Mouse (Mus musculus): ENCODE measurements around the gene Tnk1. TPM values are rescaled to one million over a fixed set of nuclear protein-coding genes. Genes with fewer than 3 reads are reported as not detected.
"Not testable (repeated sequence)": the region's sequence is repeated elsewhere in the genome, so short reads cannot be mapped to it uniquely, and the experiment has no call there.

The Tnk1 gene
- polyA plus RNA-seq, 1 experiment from 2014 or later = 0.31 TPM

DNA sequence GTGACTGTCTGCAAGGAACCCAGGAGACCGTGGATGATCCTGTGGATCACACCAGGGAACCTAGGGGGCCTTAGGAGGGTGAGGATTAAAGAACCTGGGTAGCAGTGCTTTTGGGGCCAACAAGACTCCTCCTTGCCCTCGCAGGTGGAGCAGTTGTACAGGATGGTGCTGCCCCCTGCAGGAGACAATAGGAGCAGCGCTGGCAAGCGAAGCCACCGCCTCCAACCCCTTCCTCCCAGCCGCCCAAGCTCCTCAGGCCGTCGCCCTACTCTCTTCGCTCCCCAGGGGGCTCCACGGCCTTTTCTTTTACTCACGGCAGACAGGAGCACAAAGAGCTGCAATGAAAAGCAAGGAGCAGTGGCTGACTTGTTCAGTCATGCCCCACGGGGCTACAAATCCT is 18.3 kb upstream of the Tnk1 start:
- no peaks in the 10 kb centered on the region for H3K36me3 ChIP-seq
- ATAC-seq = peak; percentile 44
- H3K4me1 ChIP-seq (replicated peaks) = peaks cover 34% of the 10 kb centered on the region
- 0 out of 2 replicates have a peak overlapping the region, but pooled peaks have one; percentile 10 for H3K9ac ChIP-seq (replicated peaks)
- H3K4me3 ChIP-seq (replicated peaks) = peak overlapping the region; percentile 17
- H3K4me2 ChIP-seq (replicated peaks) = peak overlapping the region; percentile 37
- H3K9me3 ChIP-seq = no peaks in the 10 kb centered on the region
- peaks cover 17% of the 10 kb centered on the region for H3K27me3 ChIP-seq
- WGBS = 1% methylated on average over 12 of the region's 12 CpGs
- peak overlapping the region; percentile 14; the same call in 1 of the 2 replicates for H3K27ac ChIP-seq

GRCm38 (mm10) chr11:69876186-69876585 is 17.7 kb upstream of the Tnk1 start:
- ATAC-seq = no peak
- Histone ChIP-seq H3K36me3 (no peaks in the 10 kb centered on the region), H3K4me2 (replicated peaks) (no peak overlapping the region), H3K27ac (no peak overlapping the region), H3K27me3 (peaks cover 11% of the 10 kb centered on the region), H3K9ac (replicated peaks) (no peak overlapping the region), H3K9me3 (no peaks in the 10 kb centered on the region), H3K4me1 (replicated peaks) (peaks cover 29% of the 10 kb centered on the region), H3K4me3 (replicated peaks) (no peak overlapping the region)
- WGBS = 79% methylated on average over 7 of the region's 7 CpGs

DNA sequence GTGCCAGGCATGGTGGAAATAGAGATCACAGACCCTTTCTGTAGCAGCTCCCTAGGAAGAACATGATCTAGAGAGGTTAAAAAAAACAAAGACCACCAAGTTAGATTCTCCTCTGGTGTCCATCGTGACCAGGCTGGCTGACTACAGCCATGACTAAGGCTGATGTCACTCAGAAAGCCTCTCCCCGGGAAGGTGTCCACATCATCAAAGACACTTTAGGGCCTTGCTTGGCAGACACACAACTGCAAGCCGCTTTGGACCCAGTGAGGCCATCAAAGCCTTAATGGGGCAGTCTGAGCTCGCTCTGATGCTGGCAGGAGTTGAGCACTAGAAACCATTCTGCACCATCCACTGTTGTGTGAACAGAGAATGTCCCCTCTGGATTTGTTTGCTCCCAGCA is 13.9 kb upstream of the Tnk1 start:
- Histone ChIP-seq H3K9ac (replicated peaks) (no peak overlapping the region), H3K4me2 (replicated peaks) (no peak overlapping the region), H3K4me1 (replicated peaks) (peaks cover 6% of the 10 kb centered on the region; the same call in 1 of the 2 replicates), H3K36me3 (no peaks in the 10 kb centered on the region), H3K27me3 (no peaks in the 10 kb centered on the region), H3K27ac (no peak overlapping the region), H3K4me3 (replicated peaks) (no peak overlapping the region), H3K9me3 (no peaks in the 10 kb centered on the region)
- ATAC-seq = no peak
- WGBS = 85% methylated on average over 4 of the region's 4 CpGs

- H3K27me3 ChIP-seq = no peaks in the 10 kb centered on the region
- no peaks in the 10 kb centered on the region for H3K36me3 ChIP-seq
- no peak overlapping the region for H3K4me3 ChIP-seq (replicated peaks)
- no peaks in the 10 kb centered on the region for H3K9me3 ChIP-seq
- no peaks in the 10 kb centered on the region; the same call in 1 of the 2 replicates for H3K4me1 ChIP-seq (replicated peaks)
- H3K9ac ChIP-seq (replicated peaks) = no peak overlapping the region
- H3K4me2 ChIP-seq (replicated peaks) = no peak overlapping the region
- no peak for ATAC-seq
- 88% methylated on average over 7 of the region's 7 CpGs for WGBS
- H3K27ac ChIP-seq = no peak overlapping the region
Measured at GRCm38 (mm10) chr11:69871822-69872221, 13.3 kb upstream of the Tnk1 start.

- Histone ChIP-seq H3K9ac (replicated peaks) (no peak overlapping the region), H3K9me3 (no peaks in the 10 kb centered on the region), H3K4me1 (replicated peaks) (no peaks in the 10 kb centered on the region), H3K27me3 (no peaks in the 10 kb centered on the region), H3K27ac (no peak overlapping the region), H3K4me2 (replicated peaks) (no peak overlapping the region), H3K36me3 (no peaks in the 10 kb centered on the region), H3K4me3 (replicated peaks) (no peak overlapping the region)
- no peak for ATAC-seq
- 93% methylated on average over 2 of the region's 2 CpGs for WGBS
Measured at GRCm38 (mm10) chr11:69870289-69871069, 11.9 kb upstream of the Tnk1 start.

GRCm38 (mm10) chr11:69867335-69867734 is 8.8 kb upstream of the Tnk1 start:
- Histone ChIP-seq H3K27ac (no peak overlapping the region), H3K27me3 (no peaks in the 10 kb centered on the region), H3K9ac (replicated peaks) (no peak overlapping the region), H3K4me1 (replicated peaks) (no peaks in the 10 kb centered on the region), H3K4me2 (replicated peaks) (no peak overlapping the region), H3K36me3 (no peaks in the 10 kb centered on the region), H3K4me3 (replicated peaks) (no peak overlapping the region), H3K9me3 (no peaks in the 10 kb centered on the region)
- 68% methylated on average over 9 of the region's 9 CpGs for WGBS
- ATAC-seq = no peak

DNA sequence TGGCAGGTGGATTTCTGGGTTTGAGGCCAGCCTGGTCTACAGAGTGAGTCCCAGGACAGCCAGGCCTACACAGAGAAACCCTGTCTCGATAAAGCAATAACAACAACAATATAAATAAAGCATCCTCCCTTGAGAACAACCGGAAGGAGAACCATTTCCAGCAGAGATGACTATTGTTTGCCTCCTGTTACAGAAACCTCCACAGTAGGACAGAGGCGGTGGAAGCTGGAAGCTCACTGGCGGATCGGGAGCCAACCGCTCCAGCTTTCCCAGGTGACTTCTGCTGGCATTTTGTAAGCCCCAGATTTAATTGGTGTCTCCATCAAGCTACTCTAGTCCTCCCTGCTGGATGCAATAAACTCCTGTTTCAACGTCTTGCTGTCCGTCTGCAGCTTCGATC is 7.0 kb upstream of the Tnk1 start:
- Histone ChIP-seq H3K4me2 (replicated peaks) (no peak overlapping the region), H3K9ac (replicated peaks) (no peak overlapping the region), H3K9me3 (no peaks in the 10 kb centered on the region), H3K27me3 (no peaks in the 10 kb centered on the region), H3K4me3 (replicated peaks) (no peak overlapping the region), H3K4me1 (replicated peaks) (no peaks in the 10 kb centered on the region), H3K36me3 (no peaks in the 10 kb centered on the region), H3K27ac (no peak overlapping the region)
- no peak for ATAC-seq
- WGBS = 86% methylated on average over 9 of the region's 9 CpGs

DNA sequence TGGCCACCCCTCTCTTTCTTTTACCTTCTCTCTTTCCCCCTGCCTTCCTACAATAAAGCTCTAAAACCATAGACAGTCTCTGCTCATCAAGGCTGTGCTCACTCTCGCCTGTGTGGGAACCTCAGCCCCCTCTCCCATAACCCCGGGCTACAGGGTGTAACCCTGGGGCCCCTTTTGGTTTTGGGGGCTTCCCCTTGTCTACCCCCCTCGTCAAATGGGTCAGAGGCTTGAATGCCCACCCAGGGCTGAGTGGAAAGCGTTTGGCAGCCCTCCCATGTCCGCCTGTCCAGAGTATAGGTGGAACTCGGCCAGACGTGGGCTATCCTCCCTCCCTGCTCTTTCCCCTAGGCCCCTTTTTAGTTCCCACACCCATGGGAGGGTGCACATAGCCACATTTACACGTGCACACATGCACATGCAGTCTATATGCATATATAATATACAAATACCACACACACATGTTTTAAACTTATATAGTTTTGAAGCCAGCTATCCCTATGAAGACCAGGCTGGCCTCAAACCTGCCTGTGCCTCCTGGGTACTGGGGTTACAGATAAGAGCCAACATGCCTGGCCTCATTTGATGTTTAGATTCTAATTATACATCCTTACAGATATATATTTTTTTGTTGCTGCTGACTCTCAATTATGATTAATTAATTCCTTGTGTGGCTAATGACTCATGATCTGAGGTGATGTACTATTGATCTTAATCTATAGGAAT is 5.8 kb upstream of the Tnk1 start:
- Histone ChIP-seq H3K4me2 (replicated peaks) (no peak overlapping the region), H3K36me3 (no peaks in the 10 kb centered on the region), H3K9ac (replicated peaks) (no peak overlapping the region), H3K9me3 (no peaks in the 10 kb centered on the region), H3K27me3 (peaks cover 4% of the 10 kb centered on the region), H3K4me1 (replicated peaks) (no peaks in the 10 kb centered on the region), H3K4me3 (replicated peaks) (no peak overlapping the region), H3K27ac (no peak overlapping the region)
- ATAC-seq = no peak
- 68% methylated on average over 8 of the region's 8 CpGs for WGBS

- ATAC-seq = not testable (repeated sequence)
Measured at GRCm38 (mm10) chr11:69863729-69864128, 5.2 kb upstream of the Tnk1 start.

GRCm38 (mm10) chr11:69855347-69855746 is 3.2 kb downstream of the Tnk1 start:
- 15% methylated on average over 16 of the region's 16 CpGs for WGBS
- ATAC-seq = peak; percentile 70
- peaks cover 9% of the 10 kb centered on the region; the same call in 1 of the 2 replicates for H3K4me1 ChIP-seq (replicated peaks)
- H3K27ac ChIP-seq = no peak overlapping the region
- H3K9ac ChIP-seq (replicated peaks) = no peak overlapping the region
- H3K36me3 ChIP-seq = peaks cover 16% of the 10 kb centered on the region
- peaks cover 24% of the 10 kb centered on the region for H3K27me3 ChIP-seq
- H3K4me2 ChIP-seq (replicated peaks) = peak overlapping the region; percentile 1; the same call in 1 of the 2 replicates
- no peaks in the 10 kb centered on the region for H3K9me3 ChIP-seq
- H3K4me3 ChIP-seq (replicated peaks) = no peak overlapping the region

More at GRCm38 (mm10) chr11:69863729-69864128, 5.2 kb upstream of the Tnk1 start:
- not testable (repeated sequence) for H3K27me3 ChIP-seq; H3K9ac ChIP-seq (replicated peaks); H3K9me3 ChIP-seq; H3K4me1 ChIP-seq (replicated peaks); H3K4me2 ChIP-seq (replicated peaks); H3K27ac ChIP-seq; H3K4me3 ChIP-seq (replicated peaks); H3K36me3 ChIP-seq
- 87% methylated on average over 3 of the region's 3 CpGs for WGBS

DNA sequence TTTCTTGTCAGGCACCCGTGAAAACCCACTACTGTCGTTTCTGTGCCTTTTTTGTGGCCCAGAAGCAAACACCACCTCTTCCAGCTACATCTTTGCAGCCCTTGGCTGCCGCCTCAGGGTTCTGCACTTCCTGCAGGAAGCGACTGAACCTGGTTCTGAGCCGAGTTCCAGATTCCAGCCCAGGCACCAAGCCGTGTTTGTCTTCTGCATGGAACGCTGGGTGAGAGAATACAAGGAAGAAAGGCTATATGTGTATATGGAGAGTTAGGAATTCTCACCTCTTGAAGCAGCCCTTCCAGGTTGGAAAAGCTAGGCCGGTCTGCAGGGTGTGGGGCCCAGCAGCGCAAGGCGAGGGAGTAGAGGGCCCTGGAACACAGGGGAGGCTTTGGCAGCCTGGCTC is 3.9 kb downstream of the Tnk1 start:
- Histone ChIP-seq H3K27me3 (peaks cover 21% of the 10 kb centered on the region), H3K4me2 (replicated peaks) (no peak overlapping the region), H3K4me3 (replicated peaks) (no peak overlapping the region), H3K9ac (replicated peaks) (no peak overlapping the region), H3K9me3 (no peaks in the 10 kb centered on the region), H3K4me1 (replicated peaks) (peaks cover 15% of the 10 kb centered on the region; the same call in 1 of the 2 replicates), H3K27ac (no peak overlapping the region), H3K36me3 (peaks cover 23% of the 10 kb centered on the region)
- WGBS = 88% methylated on average over 10 of the region's 10 CpGs
- ATAC-seq = no peak

DNA sequence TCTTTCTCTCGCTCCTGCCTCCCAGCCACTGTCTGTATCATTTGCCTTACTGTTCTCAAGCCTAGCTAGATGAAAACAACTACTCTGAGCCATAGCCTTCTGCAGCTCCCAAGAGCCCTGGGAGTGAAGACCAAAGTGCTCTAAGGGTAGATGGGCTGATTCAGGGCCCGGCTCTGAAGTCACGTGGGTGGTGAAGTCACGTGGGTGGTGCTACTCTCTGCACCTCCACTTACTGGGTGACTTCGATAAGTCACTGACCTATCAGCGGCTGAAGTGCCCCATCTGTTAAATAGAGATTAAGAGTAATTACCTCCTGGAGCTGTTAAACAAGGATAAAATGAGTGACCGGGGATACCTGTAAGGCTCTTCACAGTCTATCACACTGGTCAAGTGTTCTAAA is 4.5 kb downstream of the Tnk1 start:
- H3K27ac ChIP-seq = peak overlapping the region; percentile 30; the same call in 1 of the 2 replicates
- no peaks in the 10 kb centered on the region for H3K9me3 ChIP-seq
- 70% methylated on average over 7 of the region's 7 CpGs for WGBS
- H3K36me3 ChIP-seq = peaks cover 30% of the 10 kb centered on the region
- no peak for ATAC-seq
- peaks cover 17% of the 10 kb centered on the region for H3K4me1 ChIP-seq (replicated peaks)
- H3K27me3 ChIP-seq = peaks cover 17% of the 10 kb centered on the region
- H3K4me3 ChIP-seq (replicated peaks) = no peak overlapping the region
- H3K4me2 ChIP-seq (replicated peaks) = no peak overlapping the region
- no peak overlapping the region for H3K9ac ChIP-seq (replicated peaks)

Data from midbrain, embryonic 13.5 days (tissue).